Mouse (Mus musculus) heart, embryonic 11.5 days (tissue): ENCODE results near the gene L3mbtl1. TPM values are rescaled to one million over a fixed set of nuclear protein-coding genes. Genes with fewer than 3 reads are reported as not detected.
A peak's percentile ranks its signal among the peaks of the same experiment; 100 is the strongest.
"Not testable (repeated sequence)": the region's sequence is repeated elsewhere in the genome, so short reads cannot be mapped to it uniquely, and the experiment has no call there.

Source experiments
- ATAC-seq: fragments of 200-750 bp; cut with Nextera tagmentation; replicated peaks from 2 replicates; pipeline ENCODE4 v1.8.0; 2017; ENCODE audit warnings: moderate library complexity; ENCODE audit not compliant: insufficient number of reproducible peaks, low FRiP score, low TSS enrichment
- H3K27ac ChIP-seq: fragments of 300-500 bp; sonication (generic); 2 replicates; pipeline ENCODE4 v1.5.1; 2014; ENCODE audit warnings: mild to moderate bottlenecking, low read depth, low read length
- H3K27me3 ChIP-seq: fragments of 300-500 bp; sonication (generic); 2 replicates; pipeline ENCODE4 v1.6.1; 2014; ENCODE audit warnings: mild to moderate bottlenecking, low read length, mixed read lengths; ENCODE audit not compliant: control insufficient read depth, insufficient read depth
- H3K36me3 ChIP-seq: fragments of 300-500 bp; sonication (generic); 2 replicates; pipeline ENCODE4 v1.6.1; 2014; ENCODE audit warnings: mild to moderate bottlenecking, low read length, moderate library complexity, mixed read lengths; ENCODE audit not compliant: control insufficient read depth, insufficient read depth
- H3K4me1 ChIP-seq: fragments of 300-500 bp; sonication (generic); 2 replicates; pipeline ENCODE4 v1.6.1; 2014; ENCODE audit warnings: low read length; ENCODE audit not compliant: control insufficient read depth, insufficient read depth
- H3K4me2 ChIP-seq: fragments of 300-500 bp; sonication (generic); 2 replicates; pipeline ENCODE4 v1.6.1; 2014; ENCODE audit warnings: mild to moderate bottlenecking, moderate library complexity
- H3K4me3 ChIP-seq: fragments of 300-500 bp; sonication (generic); 2 replicates; pipeline ENCODE4 v1.5.1; 2014; ENCODE audit warnings: low read depth, low read length
- H3K9ac ChIP-seq: fragments of 300-500 bp; sonication (generic); 2 replicates; pipeline ENCODE4 v1.6.1; 2014; ENCODE audit warnings: mild to moderate bottlenecking, low read depth, low read length, moderate library complexity
- H3K9me3 ChIP-seq: fragments of 300-500 bp; sonication (generic); replicated peaks from 2 replicates; pipeline ENCODE4 v1.6.1; 2016; ENCODE audit warnings: low read length; ENCODE audit not compliant: control insufficient read depth
- WGBS: fragments of 180-500 bp; shearing (Covaris S2); extraction: QIAGEN DNeasy Blood & Tissue Kit; methylation state at CpG from one replicate; pipeline ENCODE4 v1.1.7; 2014; ENCODE audit not compliant: insufficient replicate concordance; 5-methylcytosine and 5-hydroxymethylcytosine counted together
- polyA plus RNA-seq: library from polyadenylated mRNA; unstranded; fragments of >200 nt; fragmentation: Nextera tagmentation; extraction: Ambion mirVana; gene quantifications from 2 replicates; pipeline ENCODE4 v1.2.1, GENCODE M21; 2014

L3mbtl1 gene
- not detected in 2 replicates for polyA plus RNA-seq

DNA sequence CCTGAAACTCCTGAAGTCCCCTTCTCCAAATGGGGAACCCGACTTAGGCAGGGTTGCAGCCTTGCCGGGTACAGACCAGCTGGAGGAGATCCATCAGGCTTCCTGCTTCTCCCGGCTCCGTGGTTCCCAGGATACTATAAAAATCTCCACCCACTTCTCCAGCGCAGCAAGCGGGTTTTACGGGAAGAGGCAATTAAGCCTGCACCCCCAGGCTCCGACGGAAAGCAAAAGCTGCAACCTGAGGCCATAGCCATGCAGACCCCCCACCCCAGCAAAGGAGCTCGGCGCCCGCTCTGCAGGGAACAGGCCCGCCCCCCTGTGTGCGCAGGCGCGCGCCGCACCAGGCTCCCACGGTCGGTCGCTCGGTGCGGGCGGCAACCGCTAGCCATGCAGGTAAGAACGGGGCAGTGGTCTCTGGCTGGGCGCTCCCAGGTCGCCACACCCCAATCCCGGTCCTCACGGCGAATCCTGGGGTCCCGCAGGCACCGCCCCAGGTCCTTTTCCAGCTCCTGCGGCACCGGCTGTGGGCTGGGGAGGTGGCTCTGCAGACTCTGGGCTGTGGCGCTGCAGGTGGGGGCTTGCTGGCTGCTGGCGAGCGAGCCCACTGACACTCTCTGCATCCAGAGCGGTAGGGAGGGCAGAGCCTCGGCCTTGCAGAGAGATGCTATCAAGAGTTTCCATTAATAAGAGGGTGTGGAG lies at the start of gene L3mbtl1:
L3mbtl1 (plus strand) TSS at position 325 of the 699 bp plus-strand sequence.
- no peak for ATAC-seq
- Histone ChIP-seq H3K36me3 (peaks cover 8% of the 10 kb centered on the region; the same call in 1 of the 2 replicates), H3K4me2 (peak within 1 kb of the TSS; percentile 98), H3K4me1 (peaks cover 2% of the 10 kb centered on the region; the same call in 1 of the 2 replicates), H3K4me3 (peak within 1 kb of the TSS; percentile 63), H3K9me3 (no peaks in the 10 kb centered on the region), H3K27ac (no peak within 1 kb of the TSS), H3K27me3 (peaks cover 23% of the 10 kb centered on the region), H3K9ac (peak within 1 kb of the TSS; percentile 69)
- WGBS: under 1% methylated on average over 40 of the region's 40 CpGs

DNA sequence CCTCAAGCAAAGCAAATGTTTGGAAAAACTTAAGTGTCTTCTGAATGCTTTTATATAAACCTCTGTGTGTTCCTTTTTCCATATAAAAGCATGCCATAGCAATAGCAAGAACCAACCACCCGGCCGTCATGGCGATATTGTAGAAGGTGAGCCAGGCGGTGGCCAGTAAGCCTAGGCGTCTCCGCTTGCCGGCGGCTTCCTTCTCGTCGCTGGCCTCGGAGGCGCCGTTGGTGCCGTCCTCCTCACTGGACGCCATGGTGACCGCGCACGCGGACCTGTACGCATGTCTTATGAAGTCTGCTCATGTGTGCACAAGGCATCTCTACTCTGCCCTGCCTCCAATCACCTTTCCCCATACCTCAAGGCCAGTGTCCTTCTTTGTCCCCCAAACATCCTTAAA lies 44.0 kb upstream of the L3mbtl1 start:
- not testable (repeated sequence) for H3K4me1 ChIP-seq, H3K27me3 ChIP-seq, H3K4me3 ChIP-seq, ATAC-seq, H3K9ac ChIP-seq, H3K27ac ChIP-seq, H3K9me3 ChIP-seq, H3K4me2 ChIP-seq, H3K36me3 ChIP-seq
- WGBS: 81% methylated on average over 16 of the region's 20 CpGs

- H3K4me2 ChIP-seq: no peak overlapping the region
- no peaks in the 10 kb centered on the region; the same call in 1 of the 2 replicates for H3K4me1 ChIP-seq
- no peak for ATAC-seq
- no peak overlapping the region for H3K27ac ChIP-seq
- no peak overlapping the region for H3K9ac ChIP-seq
- no peak overlapping the region for H3K4me3 ChIP-seq
- H3K9me3 ChIP-seq: no peaks in the 10 kb centered on the region
- no peaks in the 10 kb centered on the region for H3K36me3 ChIP-seq
- no peaks in the 10 kb centered on the region for H3K27me3 ChIP-seq
- WGBS: 61% methylated on average over 12 of the region's 12 CpGs
Measured at GRCm38 (mm10) chr2:162899880-162900589, 43.2 kb upstream of the L3mbtl1 start.

GRCm38 (mm10) chr2:162900590-162900916 lies 42.7 kb upstream of the L3mbtl1 start:
- Histone ChIP-seq H3K4me3 (no peak overlapping the region), H3K27ac (no peak overlapping the region), H3K27me3 (no peaks in the 10 kb centered on the region), H3K4me2 (no peak overlapping the region), H3K4me1 (no peaks in the 10 kb centered on the region; the same call in 1 of the 2 replicates), H3K9ac (no peak overlapping the region), H3K36me3 (no peaks in the 10 kb centered on the region), H3K9me3 (no peaks in the 10 kb centered on the region)
- 27% methylated on average over 2 of the region's 2 CpGs for WGBS
- ATAC-seq: no peak

DNA sequence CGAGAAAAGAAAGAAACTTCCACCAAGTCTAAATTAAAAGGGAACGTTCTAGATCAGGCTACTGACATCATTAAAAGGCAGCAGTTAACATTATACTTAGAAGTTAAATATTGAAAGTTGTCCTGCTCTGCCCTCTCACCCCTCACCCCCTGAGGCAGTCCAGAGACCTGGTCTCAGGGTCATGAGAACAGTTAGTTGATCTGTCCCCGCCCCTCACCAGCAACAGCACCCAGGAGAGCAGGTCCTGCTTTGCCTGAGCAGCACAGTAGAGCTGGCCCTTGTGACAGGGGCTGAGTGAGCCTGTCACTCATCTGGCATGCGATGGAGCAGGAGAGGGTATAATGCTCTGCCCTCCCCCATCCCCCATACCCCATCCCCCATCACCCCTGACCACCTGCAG lies 37.4 kb upstream of the L3mbtl1 start:
- WGBS: 65% methylated on average over 4 of the region's 4 CpGs
- H3K4me1 ChIP-seq: no peaks in the 10 kb centered on the region
- no peak for ATAC-seq
- no peaks in the 10 kb centered on the region for H3K9me3 ChIP-seq
- no peaks in the 10 kb centered on the region for H3K36me3 ChIP-seq
- H3K9ac ChIP-seq: no peak overlapping the region
- H3K27ac ChIP-seq: no peak overlapping the region
- no peak overlapping the region for H3K4me2 ChIP-seq
- no peak overlapping the region for H3K4me3 ChIP-seq
- H3K27me3 ChIP-seq: no peaks in the 10 kb centered on the region; the same call in 1 of the 2 replicates

GRCm38 (mm10) chr2:162908052-162908491 lies 35.2 kb upstream of the L3mbtl1 start:
- no peak overlapping the region for H3K4me3 ChIP-seq
- H3K9ac ChIP-seq: no peak overlapping the region
- no peaks in the 10 kb centered on the region for H3K4me1 ChIP-seq
- WGBS: 27% methylated on average over 16 of the region's 16 CpGs
- no peaks in the 10 kb centered on the region; the same call in 1 of the 2 replicates for H3K27me3 ChIP-seq
- H3K27ac ChIP-seq: no peak overlapping the region
- no peaks in the 10 kb centered on the region for H3K9me3 ChIP-seq
- ATAC-seq: no peak
- no peaks in the 10 kb centered on the region for H3K36me3 ChIP-seq
- H3K4me2 ChIP-seq: peak overlapping the region; percentile 49

DNA sequence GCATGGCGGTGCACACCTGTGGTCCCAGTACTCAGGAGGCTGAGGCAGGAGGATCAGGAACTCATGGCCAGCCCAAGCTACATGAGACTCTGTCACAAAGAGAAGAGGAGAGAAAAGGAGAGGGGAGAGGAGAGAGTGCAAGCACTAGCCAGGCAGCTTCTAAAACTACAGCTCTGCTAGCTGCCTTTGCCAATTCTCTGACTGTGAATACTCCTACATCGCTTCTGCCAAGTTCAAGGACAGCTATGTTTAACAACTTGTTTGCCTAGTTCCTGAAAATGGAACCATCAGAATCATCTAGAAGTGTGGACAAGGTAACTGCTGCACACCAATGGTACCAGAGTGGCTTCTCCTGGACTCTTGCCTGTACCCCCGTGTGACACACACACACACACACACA lies 29.2 kb upstream of the L3mbtl1 start:
- Histone ChIP-seq H3K4me3 (no peak overlapping the region), H3K4me2 (no peak overlapping the region), H3K27me3 (no peaks in the 10 kb centered on the region), H3K36me3 (no peaks in the 10 kb centered on the region), H3K9me3 (no peaks in the 10 kb centered on the region), H3K9ac (no peak overlapping the region), H3K27ac (no peak overlapping the region), H3K4me1 (no peaks in the 10 kb centered on the region)
- WGBS: 64% methylated on average over 3 of the region's 3 CpGs
- ATAC-seq: no peak

- 40% methylated on average over 2 of the region's 2 CpGs for WGBS
- Histone ChIP-seq H3K27me3 (no peaks in the 10 kb centered on the region), H3K4me3 (no peak overlapping the region), H3K36me3 (no peaks in the 10 kb centered on the region), H3K9me3 (no peaks in the 10 kb centered on the region), H3K4me1 (no peaks in the 10 kb centered on the region), H3K27ac (no peak overlapping the region), H3K9ac (no peak overlapping the region), H3K4me2 (no peak overlapping the region)
- no peak for ATAC-seq
Measured at GRCm38 (mm10) chr2:162914519-162914918, 28.8 kb upstream of the L3mbtl1 start.
